Mouse (Mus musculus) layer of hippocampus, adult 6 months (tissue): Measurements from ENCODE around the gene Shf. TPM values are rescaled to one million over a fixed set of nuclear protein-coding genes. Genes with fewer than 3 reads are reported as not detected.

Experiments used
- long read RNA-seq, 2 experiments: library from polyadenylated mRNA; unstranded; transcript quantifications; one replicate each; pipeline ENCODE4 v2.0.0; 2019 to 2020
- polyA plus RNA-seq: library from polyadenylated mRNA; unstranded; fragments of <200 nt; fragmentation: Nextera tagmentation; gene quantifications from 2 replicates; pipeline ENCODE4 v1.2.3, GENCODE M21; 2021

Shf gene
- polyA plus RNA-seq, result 3.4 and 3.9 TPM in 2 replicates
- long read RNA-seq, experiment 1, partial matches to known transcripts, result 0 of 4 reads
- long read RNA-seq, experiment 1, other reads (novel, unspliced or antisense), result 2 of 4 reads
- long read RNA-seq, experiment 2, result 0 reads

GRCm38 (mm10) chr2:122368995-122369739 lies at the start of gene Shf:
Shf (minus strand) TSS chr2:122369162.

GRCm38 (mm10) chr2:122315372-122315771 lies 53.6 kb downstream of the Shf start, which contains the start of gene Duox1:
Duox1 (plus strand) TSS chr2:122315672.

GRCm38 (mm10) chr2:122313536-122313935 lies 55.4 kb downstream of the Shf start, which contains the start of gene Duoxa1:
Duoxa1 (minus strand) TSS chr2:122313730.

Other genes starting within 250 kb of the Shf start
- 318 and 456 TPM in 2 replicates for gene B2m, start 221.5 kb downstream of the Shf start, polyA plus RNA-seq
- gene Trim69, start 208.5 kb downstream of the Shf start, polyA plus RNA-seq, result not detected in 2 replicates
- not detected in 2 replicates for gene Patl2, start 183.0 kb downstream of the Shf start, polyA plus RNA-seq
- not detected in 2 replicates for gene Terb2, start 182.9 kb downstream of the Shf start, polyA plus RNA-seq
- 15.1 and 17.6 TPM in 2 replicates for gene Sord, start 134.4 kb downstream of the Shf start, polyA plus RNA-seq
- 0.11 and 0.13 TPM in 2 replicates for gene Duox2, start 70.7 kb downstream of the Shf start, polyA plus RNA-seq
- not detected in 2 replicates for gene Duoxa2, start 70.3 kb downstream of the Shf start, polyA plus RNA-seq
- 0.14 and 0.20 TPM in 2 replicates for gene Duoxa1, start 55.4 kb downstream of the Shf start, polyA plus RNA-seq
- gene Duox1, start 53.5 kb downstream of the Shf start, polyA plus RNA-seq, result not detected in 2 replicates
- gene Slc28a2, start 57.3 kb upstream of the Shf start, polyA plus RNA-seq, result 0.06 TPM in 1 of 2 replicates, not detected in the other
- not detected in 2 replicates for gene Gm14085, start 115.8 kb upstream of the Shf start, polyA plus RNA-seq
- 187 and 197 TPM in 2 replicates for gene Gatm, start 242.1 kb upstream of the Shf start, polyA plus RNA-seq